Mouse (Mus musculus) C2C12 (cell line): ENCODE data around the gene Lmbrd1. TPM values are rescaled to one million over a fixed set of nuclear protein-coding genes. Genes with fewer than 3 reads are reported as not detected.

Experiments
- H3K27me3 ChIP-seq: one replicate; pipeline ENCODE4 v1.6.1; 2011; ENCODE audit not compliant: control insufficient read depth, insufficient read depth, insufficient read length
- H3K36me3 ChIP-seq: one replicate; pipeline ENCODE4 v1.6.1; 2011; ENCODE audit not compliant: control insufficient read depth, insufficient read depth
- H3K4me3 ChIP-seq: one replicate; pipeline ENCODE4 v1.5.1; 2011; ENCODE audit warnings: mild to moderate bottlenecking, control low read depth; ENCODE audit not compliant: poor library complexity, insufficient read depth, severe bottlenecking
- H3K79me2 ChIP-seq: one replicate; pipeline ENCODE4 v1.6.1; 2011; ENCODE audit not compliant: control insufficient read depth, insufficient read depth
- H3K79me3 ChIP-seq: one replicate; pipeline ENCODE4 v1.6.1; 2011; ENCODE audit warnings: low read depth, control low read depth
- H3ac ChIP-seq: one replicate; pipeline ENCODE3; 2011; ENCODE audit warnings: low read depth; ENCODE audit not compliant: control insufficient read depth, insufficient read length
- CEBPB ChIP-seq: IDR thresholded peaks from one replicate; pipeline ENCODE4 v1.6.1; 2011; ENCODE audit warnings: low read depth, mild to moderate bottlenecking, control low read depth, moderate library complexity
- CTCF ChIP-seq: IDR thresholded peaks from one replicate; pipeline ENCODE4 v1.5.1; 2011; ENCODE audit not compliant: control insufficient read depth, insufficient read depth, insufficient read length
- FOSL1 ChIP-seq: IDR thresholded peaks from one replicate; pipeline ENCODE4 v1.8.0; 2011; ENCODE audit warnings: mild to moderate bottlenecking, low read length; ENCODE audit not compliant: poor library complexity, insufficient read depth, severe bottlenecking
- MAX ChIP-seq: IDR thresholded peaks from one replicate; pipeline ENCODE4 v1.6.1; 2011; ENCODE audit warnings: mild to moderate bottlenecking, control low read depth
- MYOD1 ChIP-seq: IDR thresholded peaks from one replicate; pipeline ENCODE4 v1.6.1; 2011; ENCODE audit warnings: low read depth; ENCODE audit not compliant: control insufficient read depth, insufficient read length
- MYOG ChIP-seq: IDR thresholded peaks from one replicate; pipeline ENCODE4 v1.6.1; 2011; ENCODE audit not compliant: control insufficient read depth, insufficient read length; ENCODE audit errors: extremely low read depth
- USF1 ChIP-seq: IDR thresholded peaks from one replicate; pipeline ENCODE4 v1.6.1; 2011; ENCODE audit warnings: low read depth, mild to moderate bottlenecking, control low read depth, moderate library complexity
- polyA plus RNA-seq: library from polyadenylated mRNA; unstranded; fragments of >200 nt; fragmentation: generic; extraction: Trizol; gene quantifications from one replicate; pipeline ENCODE4 v1.2.1, GENCODE M21; 2012; ENCODE audit warnings: missing spikeins

Lmbrd1 gene
- polyA plus RNA-seq, 1 experiment: 13.4 TPM

DNA sequence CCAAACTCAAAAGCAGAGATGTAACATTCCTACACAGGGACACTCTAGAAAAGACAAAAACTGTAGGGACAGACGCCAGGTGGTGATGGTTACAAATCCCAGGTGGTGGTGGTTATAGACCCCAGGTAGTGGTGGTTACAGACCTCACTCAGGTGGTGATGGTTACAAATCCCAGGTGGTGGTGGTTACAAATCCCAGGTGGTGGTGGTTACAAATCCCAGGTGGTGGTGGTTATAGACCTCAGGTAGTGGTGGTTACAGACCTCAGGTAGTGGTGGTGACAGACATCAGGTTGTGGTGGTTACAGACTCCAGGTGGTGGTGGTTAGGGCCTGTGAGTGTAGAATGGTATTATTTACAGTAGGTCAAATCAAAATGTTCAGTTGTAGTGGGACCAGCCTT is 5.5 kb downstream of the Lmbrd1 start:
- no peak overlapping the region for H3K4me3 ChIP-seq
- no peak overlapping the region for H3ac ChIP-seq
- H3K27me3 ChIP-seq: no peaks in the 10 kb centered on the region

DNA sequence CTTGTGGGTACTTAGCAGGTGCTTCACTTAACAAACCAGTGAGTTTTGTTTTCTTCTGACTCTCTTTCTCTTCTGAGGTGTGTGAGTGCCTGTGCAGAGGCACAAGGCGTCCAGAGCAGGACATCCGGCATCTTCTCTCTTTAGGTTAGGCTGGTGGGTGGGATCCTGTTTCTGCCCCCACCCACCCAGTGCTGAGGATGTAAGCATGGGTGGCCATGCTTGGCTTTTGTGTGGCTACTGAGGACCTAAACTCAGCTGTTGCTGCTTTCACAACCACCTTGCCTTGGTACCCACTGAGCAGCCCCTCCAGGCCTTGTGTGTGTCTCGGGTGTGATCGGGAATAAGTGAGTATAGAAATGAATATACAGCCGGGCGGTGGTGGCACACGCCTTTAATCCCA is 7.2 kb downstream of the Lmbrd1 start:
- Histone ChIP-seq H3K79me2 (peaks cover 22% of the 10 kb centered on the region), H3K36me3 (no peaks in the 10 kb centered on the region), H3K79me3 (peaks cover 7% of the 10 kb centered on the region), H3K27me3 (no peaks in the 10 kb centered on the region), H3ac (no peak overlapping the region), H3K4me3 (no peak overlapping the region)
- no peak for TF ChIP-seq CTCF
- no peak for TF ChIP-seq MYOG
- no peak for TF ChIP-seq MYOD1
- no peak for TF ChIP-seq USF1
- TF ChIP-seq CEBPB: no peak
- TF ChIP-seq MAX: no peak
- TF ChIP-seq FOSL1: no peak

More for the DNA sequence above, 5.5 kb downstream of the Lmbrd1 start:
- TF ChIP-seq MAX: no peak
- TF ChIP-seq MYOG: no peak
- TF ChIP-seq CTCF: no peak
- no peak for TF ChIP-seq CEBPB
- no peak for TF ChIP-seq MYOD1
- TF ChIP-seq FOSL1: no peak
- TF ChIP-seq USF1: no peak
- H3K36me3 ChIP-seq: no peaks in the 10 kb centered on the region
- H3K79me2 ChIP-seq: peaks cover 39% of the 10 kb centered on the region
- peaks cover 11% of the 10 kb centered on the region for H3K79me3 ChIP-seq

GRCm38 (mm10) chr1:24686235-24687021 is 8.0 kb downstream of the Lmbrd1 start:
- Histone ChIP-seq H3K36me3 (no peaks in the 10 kb centered on the region), H3K79me2 (peaks cover 15% of the 10 kb centered on the region), H3ac (no peak overlapping the region), H3K27me3 (no peaks in the 10 kb centered on the region), H3K4me3 (no peak overlapping the region), H3K79me3 (peaks cover 5% of the 10 kb centered on the region)
- TF ChIP-seq CTCF (no peak), MAX (no peak), MYOD1 (no peak), CEBPB (no peak), MYOG (no peak), FOSL1 (no peak), USF1 (no peak)

DNA sequence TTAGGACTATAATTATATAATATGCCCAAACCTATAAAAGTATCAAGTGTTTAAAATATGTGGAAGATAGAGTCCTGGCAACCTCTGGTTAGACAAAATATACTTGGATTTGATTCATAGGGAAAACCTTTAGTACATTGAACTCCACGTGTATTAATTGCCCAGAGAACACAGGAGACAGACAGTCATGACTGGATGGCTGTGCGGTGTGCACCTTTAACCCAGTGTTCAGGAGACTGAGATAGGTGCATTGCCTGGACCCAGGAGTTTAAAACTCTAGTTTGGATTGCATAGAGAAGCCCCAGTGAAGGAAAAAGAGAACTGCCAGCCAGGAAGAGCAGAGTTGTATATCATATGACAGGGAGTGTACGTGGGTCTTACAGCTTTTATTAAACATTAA is 19.2 kb downstream of the Lmbrd1 start:
- Histone ChIP-seq H3ac (no peak overlapping the region), H3K79me3 (no peaks in the 10 kb centered on the region), H3K36me3 (no peaks in the 10 kb centered on the region), H3K79me2 (no peaks in the 10 kb centered on the region), H3K27me3 (no peaks in the 10 kb centered on the region), H3K4me3 (no peak overlapping the region)
- no peak for TF ChIP-seq MYOD1
- no peak for TF ChIP-seq MYOG
- TF ChIP-seq CEBPB: no peak
- TF ChIP-seq CTCF: no peak
- TF ChIP-seq FOSL1: no peak
- TF ChIP-seq USF1: no peak
- TF ChIP-seq MAX: no peak

DNA sequence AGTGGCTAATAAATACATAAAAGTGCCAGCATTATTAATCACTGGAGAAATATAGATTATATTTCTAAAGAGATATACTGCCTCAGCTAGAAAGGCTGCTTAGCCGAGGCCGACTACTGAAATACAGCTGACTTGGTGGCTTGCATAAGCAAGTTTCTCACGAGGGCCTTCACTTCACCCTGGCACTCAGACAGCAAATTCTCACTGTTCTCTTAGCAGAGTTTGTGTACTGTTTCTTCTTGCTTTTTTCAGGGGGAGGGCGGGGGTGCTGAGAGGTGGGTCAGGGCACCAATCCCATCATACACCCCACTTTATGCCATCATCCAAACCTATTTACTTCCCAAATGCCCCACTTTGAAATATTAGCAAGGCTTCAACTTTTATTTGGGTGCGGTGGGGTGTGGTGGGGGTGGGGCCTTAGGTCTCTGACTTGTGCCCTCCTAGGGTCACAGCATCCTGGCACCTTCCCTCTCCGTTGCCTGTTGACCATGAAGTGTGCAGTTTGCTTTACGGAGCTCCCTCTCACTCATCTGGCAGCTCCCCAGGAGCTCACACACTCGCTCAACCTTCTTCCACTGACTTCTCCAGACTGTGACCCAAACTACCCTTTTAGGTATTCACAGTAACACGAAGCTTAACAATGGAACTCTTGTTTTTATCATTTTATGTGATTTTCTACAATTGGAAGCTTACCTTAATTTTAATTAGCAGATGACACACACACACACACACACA is 19.9 kb downstream of the Lmbrd1 start:
- TF ChIP-seq FOSL1 (no peak), MYOD1 (no peak)
- no peak overlapping the region for H3K4me3 ChIP-seq
- no peaks in the 10 kb centered on the region for H3K79me3 ChIP-seq
- no peak overlapping the region for H3ac ChIP-seq
- H3K79me2 ChIP-seq: no peaks in the 10 kb centered on the region
- H3K27me3 ChIP-seq: no peaks in the 10 kb centered on the region
- no peaks in the 10 kb centered on the region for H3K36me3 ChIP-seq

DNA sequence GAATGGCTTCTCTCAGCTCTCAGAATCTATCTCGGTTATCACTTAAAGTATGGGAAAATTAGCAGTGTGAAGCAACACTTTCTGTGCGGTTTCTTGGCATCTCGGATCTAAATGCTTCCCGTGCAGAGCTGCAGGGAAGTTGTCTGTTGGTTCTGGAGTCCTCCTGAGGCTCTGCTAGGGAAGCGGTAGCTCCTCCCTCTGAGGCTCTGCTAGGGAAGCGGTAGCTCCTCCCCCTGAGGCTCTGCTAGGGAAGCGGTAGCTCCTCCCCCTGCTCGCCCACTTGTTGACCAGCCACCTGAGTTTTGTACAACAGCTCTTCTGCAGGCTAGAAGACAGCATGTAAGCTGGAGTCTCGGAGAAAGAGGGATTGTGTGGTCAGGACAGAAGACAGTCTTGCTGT is 20.9 kb downstream of the Lmbrd1 start:
- Histone ChIP-seq H3K36me3 (peaks cover under 1% of the 10 kb centered on the region), H3K4me3 (no peak overlapping the region), H3K27me3 (no peaks in the 10 kb centered on the region), H3K79me2 (no peaks in the 10 kb centered on the region), H3K79me3 (no peaks in the 10 kb centered on the region), H3ac (no peak overlapping the region)
- TF ChIP-seq CTCF: no peak
